Mouse (Mus musculus): ENCODE data around the gene Gnb1l.
"Not testable (repeated sequence)": the region's sequence is repeated elsewhere in the genome, so short reads cannot be mapped to it uniquely, and the experiment has no call there.

The Gnb1l gene

DNA sequence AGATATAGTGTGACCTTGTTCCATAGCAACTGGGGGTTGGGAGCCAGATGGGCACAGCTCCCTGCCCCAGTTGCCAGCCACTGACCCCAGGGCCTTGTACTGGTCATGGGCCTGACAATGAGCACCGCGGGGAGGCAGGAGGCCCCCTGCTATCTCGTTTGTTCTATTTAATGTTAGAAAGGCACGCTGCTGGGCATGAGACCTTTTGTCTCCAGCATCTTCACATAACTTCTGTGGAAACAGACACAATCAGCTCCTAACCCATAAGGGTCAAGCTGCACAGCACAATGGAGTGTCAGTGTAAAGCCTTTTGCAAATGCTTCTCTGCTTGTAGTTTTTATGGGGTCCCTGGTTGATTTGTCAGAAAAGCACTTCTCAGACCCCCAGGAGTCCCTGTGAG, 14.1 kb upstream of the Gnb1l start:
- DNase-seq, result no peak

DNA sequence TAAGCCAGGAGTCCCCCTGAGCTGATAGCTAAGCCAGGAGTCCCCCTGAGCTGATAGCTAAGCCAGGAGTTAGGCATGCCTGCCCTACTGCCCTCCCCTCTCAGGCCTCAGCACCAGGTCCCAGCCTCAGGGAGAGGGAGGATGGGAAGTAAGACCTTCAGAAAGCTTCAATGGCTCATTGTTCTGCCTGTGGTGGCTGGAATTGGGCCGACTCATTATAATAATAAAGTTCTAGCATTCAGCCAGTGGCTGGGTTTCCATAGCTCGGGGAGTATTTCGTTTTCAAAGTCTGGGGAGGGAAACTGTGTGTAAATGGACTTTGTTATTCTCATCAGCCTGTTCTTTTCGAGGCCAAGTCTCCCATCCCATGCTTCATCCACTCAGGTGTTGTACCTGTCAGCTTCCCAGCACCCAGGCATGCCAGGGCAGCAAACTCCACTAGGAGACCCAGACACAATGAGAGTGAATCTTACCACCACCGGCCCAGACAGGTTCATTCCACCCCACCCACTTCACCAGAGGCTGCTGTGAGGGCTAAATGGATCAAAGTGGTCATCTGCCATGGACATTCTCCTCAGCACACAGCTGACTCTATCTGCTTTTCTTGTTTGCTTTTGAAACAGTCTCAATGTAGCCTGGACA, 13.6 kb upstream of the Gnb1l start:
- DNase-seq, result no peak

DNA sequence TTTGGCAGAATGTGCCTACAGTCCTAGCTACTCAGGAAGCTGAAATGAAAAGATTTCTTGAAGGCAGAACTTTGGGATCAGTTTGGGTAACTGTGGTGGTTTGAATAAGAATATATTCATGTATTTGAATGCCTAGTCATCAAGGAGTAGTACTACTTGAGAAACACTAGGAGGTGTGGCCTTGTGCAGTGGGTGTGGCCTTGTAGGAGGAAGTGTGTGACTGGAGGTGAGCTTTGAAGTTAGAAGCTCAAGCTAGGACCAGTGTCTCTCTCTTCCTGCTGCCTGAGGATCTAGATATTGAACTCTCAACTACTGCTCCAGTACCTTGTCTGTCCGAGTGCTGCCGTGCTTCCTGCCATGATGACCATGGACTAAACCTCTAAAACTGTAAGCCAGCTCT, 12.4 kb upstream of the Gnb1l start:
- DNase-seq, result no peak

DNA sequence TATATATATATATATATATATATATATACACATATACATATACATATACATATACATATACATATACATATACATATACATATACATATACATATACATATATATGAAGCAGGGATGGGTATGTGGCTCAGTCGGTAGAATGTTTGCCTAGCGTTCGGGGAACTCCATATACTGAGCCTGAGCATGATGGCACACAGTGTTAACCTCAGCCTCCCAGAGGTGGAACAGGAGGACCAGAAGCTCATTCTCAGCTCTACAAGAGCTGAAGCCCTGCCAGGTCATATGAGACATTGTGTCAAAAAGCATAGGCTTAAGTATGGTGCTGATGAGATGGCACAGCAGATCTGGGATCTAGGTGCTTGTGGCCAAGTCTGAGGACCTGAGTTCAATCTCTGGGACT, 8.2 kb upstream of the Gnb1l start:
- no peak for DNase-seq

DNA sequence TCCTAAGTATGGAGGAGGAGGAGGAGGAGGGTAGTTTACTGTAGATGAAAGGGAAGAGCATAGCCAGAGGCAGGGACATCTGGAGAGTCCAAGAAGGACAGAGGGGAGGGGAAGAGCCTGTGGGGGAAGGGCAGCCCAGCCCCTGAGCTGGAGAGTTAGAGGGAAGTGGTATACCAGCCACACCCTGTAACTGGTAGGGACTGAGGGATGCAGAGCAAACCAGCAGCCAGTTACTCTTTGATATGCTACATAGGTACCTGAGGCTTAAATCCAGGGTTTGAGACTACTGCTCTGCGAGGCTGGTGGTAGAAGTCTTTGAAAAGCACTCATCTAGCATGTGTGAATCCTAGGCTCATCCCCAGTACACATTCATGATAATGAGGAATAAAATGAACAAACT, 7.6 kb upstream of the Gnb1l start:
- DNase-seq, result no peak

DNA sequence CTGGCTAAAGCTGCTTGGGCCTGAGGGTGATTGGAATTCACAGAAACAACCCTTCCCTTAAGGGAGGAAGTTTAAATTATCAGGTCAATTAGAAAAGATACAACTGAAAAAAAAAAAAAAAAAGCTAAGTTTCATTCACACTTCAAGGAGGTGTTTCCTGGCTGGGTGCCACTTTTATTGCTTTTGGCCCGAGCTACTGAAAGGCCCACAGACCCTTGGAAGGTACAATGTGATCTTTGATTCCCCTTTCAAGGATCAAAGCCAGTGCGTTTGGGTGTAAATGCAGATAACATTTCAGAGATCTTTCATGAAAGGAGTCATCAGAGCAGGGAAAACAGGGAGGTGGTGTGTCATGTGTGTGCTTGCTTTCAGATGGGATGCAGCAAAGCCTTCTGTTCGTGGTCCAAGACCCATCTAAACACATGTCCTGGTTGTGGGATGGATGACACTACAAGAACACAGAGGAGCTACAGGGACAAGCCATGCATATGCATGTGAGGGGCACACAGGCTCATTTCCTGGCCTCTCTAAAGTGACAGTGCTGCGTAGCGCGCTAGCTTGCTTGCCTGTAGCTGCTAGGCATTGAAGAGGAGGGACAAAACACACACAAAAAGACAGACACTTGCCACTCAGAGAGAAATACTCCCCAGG, 523 bp upstream of the Gnb1l start:
- no peak for DNase-seq

DNA sequence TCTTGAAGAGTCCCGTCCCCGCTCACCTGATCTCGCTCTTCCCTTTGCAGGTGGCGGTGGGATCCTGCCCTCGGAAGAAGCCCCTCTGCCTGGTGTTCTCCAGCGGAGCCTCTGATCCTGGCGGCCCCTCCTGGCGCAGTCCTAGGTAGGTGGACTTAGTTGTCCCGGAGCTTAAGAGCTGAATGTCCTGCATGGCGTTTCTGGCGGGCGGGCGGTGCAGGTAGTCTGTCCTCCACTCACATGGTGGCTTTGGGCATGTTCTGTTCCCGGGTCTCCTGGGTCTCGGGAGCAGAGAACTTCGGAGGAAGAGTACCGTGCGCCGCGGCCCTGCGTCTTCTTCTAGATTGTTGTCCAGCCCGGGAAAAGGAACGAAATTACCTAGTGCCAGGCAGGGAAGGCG, 483 bp downstream of the Gnb1l start:
- no peak for DNase-seq

DNA sequence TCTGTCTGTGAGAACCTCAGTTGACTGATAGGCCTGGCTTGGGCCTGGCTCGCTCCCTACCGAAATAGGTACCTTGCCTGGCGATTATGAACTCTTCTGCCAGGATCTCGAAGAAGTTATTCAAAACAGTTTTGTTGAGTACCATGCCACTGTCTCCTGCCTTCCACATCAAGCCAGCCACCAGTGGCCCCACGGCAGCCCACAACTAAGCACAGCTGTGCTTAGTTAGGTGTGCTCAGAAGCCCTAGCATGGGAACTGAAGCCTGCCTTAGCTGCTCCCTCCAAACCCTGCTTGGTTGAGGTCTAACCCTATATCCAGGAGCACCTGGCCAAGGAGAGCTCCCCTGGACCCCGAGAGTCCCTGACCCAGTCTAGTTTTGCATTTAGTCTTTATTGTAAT, 3.0 kb downstream of the Gnb1l start:
- DNase-seq, result no peak

DNA sequence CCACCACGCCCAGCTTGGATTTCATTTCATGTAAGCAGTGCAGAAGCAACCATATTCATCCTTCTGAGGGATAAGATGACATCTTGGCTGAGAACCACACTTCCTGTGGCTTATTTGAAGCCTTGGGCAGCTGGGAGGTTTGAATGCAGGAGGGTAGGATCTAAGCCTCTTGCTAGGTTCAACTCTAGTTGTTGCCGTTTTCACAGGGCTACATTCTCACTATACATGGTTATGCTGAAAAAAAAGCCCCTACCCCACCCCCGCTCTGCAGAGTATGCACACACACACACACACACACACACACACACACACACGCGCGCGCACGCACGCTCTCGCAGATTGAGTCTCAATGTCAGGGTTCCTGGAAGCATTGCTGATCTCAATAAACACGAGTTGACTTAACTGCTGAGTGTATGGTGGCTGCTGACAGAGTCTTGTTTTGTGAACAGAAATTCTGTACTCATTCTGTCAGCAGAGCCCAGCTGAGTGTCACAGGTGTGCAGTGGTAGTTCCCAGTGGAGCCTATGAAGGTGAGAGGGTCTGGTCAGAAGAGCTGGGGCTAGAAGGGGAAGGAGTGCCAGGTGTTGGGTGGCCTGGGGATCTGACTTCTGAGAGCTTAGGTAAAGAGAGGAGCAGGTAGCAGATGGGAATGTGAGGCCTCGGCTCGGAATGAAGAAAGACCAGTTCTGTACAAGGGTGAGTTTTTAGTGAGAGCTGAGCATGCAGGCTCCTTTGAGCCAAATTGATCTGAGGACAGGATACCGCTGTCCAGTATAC, 5.2 kb downstream of the Gnb1l start:
- DNase-seq, result no peak

DNA sequence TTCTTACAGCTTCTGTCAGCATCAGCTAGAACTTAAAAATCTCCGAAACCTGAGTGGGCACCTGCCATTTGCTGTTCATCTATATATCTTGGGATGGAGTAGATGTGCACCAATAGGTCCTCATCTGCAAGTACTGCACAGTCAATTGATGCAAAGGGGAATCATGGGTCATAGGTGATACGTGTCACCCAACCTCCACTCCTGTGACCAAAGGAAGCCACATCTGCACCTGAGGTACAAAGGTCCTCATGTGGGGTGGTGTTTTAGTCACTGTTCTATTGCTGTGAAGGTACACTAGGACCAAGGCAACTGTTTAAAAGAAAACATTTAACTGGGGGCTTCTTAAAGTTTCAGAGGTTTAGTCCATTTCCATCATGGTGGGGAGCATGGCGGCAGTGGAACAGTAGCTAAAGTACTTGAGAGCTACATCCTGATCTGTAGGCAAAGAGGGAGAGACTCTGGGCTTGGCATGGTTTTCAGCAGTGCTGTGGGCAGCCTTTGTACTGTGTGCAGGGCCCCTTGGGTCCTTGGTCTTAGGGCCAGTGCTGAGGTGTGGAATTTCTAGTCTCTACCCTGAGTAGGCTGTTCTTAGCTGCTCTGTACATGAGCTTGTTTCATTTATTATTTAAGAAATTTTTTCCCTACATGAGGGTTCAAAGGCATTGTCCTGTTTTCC, 8.1 kb downstream of the Gnb1l start:
- no peak for DNase-seq

DNA sequence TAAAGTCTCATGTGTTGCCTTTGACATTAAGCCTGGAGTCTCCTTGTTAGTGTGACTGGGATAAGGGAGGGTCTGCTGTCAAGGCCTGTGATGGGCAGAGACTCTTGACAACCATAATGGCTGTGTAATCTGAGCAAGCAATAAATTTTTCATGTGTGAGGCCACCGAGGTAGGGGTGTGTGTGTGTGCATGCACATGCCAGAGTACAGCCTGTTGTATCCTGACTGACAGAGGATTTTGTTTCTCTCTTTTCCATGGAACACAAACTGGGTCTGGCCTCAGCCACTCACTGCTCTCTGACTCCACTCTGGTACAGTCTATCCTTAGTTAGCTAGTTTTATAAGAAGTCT, 8.7 kb downstream of the Gnb1l start:
- no peak for DNase-seq

DNA sequence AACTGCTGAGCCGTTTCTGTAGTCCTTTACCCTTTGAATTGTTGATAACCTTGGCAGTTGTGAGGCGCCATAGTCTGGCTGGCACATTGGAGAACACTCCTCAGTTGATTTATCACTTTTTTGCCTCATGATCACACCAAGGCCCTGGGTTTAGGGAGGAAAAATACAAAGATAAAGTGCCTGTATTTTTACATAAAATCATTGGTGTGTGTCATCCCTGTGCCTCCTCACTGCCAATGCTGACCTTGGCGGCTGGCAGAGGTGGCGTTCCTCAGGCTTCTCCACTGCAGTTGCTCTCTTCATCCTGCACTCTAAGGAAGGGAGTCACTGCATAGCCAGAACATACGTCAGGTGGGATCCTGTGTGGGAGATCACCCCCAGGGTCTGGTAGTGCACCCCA, 13.2 kb downstream of the Gnb1l start:
- DNase-seq, result no peak

DNA sequence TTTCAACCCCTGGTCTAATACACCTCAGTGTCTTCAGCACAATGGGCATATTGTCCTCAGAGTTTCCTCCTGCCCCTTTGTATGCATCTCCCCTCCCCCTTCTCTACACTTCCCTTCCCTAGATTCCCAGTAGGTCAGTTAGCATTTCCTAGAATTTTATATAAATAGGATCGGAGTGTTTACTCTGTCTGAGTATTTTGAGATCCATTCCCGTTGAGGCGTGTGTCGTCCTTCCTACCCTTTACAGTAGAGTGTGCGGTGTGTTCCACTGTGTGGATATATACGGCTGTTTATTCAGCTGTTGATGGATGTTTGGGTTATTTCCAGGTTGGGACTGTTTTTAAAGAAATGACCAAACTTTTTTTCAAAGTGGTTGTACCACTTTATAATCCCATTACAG, 15.0 kb downstream of the Gnb1l start:
- DNase-seq, result no peak

DNA sequence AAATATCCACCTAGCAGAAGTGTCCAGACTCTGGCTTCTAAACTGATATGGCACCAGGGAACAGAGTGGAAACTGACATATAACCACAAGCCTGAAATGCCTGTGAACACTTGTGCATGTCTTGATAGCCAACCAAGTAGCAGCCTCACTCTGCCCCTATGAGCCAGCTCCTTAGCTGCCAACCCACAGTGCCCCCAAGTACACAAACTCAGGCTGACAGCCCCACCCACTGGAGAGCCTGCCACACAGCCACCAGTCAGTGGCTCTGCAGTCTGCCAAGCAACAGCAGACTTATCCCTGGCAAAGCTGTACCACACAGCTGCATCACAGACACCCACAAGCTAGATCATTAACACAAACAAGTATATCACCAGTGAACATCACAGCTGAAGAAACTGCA, 19.6 kb downstream of the Gnb1l start:
- DNase-seq, result no peak

DNA sequence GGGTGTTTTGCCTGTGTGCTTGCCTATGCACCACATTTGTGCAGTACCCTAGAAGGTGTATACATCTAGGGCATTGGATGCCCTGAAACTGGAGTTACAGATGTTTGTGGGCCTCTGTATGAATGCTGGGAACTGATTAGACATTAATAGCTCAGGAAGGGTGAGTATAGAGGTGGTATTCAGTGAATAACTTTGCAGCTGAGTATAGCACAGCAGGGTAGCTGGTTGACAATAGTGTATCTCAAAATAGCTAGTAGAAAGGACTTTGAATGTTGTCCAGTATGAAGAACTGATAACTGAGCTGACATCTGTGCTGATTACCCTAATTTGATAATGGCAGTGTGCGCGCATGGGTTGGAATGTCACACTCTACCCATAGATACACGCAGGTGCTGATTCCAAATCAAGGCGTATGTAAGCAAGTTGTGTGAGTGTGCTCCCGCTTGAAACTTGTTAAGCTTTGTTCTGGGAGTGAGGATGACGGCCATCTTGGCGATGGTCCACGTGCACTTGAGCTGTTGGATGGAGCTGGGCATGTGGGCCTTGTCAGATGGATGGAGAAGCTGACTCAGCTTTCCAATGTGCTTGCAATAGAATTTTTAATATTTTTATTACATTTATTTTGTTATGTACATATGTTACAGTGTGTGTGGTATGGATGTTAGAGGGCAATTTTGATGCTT, 25.2 kb downstream of the Gnb1l start:
- DNase-seq, result no peak

DNA sequence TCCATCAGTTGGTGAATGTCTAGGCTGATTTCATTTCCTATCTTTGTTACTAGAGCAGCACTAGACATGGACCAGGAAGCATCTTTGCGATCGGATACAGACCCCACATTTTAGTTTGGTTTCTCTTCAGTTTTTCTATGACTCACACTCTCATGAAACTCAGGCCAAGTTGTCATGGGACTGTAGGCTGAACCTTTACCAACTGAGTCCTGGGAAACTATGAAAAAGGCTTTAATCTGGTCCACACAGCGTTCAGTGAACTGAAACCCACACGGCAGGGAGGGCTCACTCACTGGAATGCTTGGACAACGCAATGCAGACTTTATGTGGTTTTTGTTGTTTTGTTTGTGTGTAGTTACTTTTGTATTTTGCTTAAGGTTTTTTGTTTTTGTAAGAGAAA, 30.1 kb downstream of the Gnb1l start:
- DNase-seq, result no peak

DNA sequence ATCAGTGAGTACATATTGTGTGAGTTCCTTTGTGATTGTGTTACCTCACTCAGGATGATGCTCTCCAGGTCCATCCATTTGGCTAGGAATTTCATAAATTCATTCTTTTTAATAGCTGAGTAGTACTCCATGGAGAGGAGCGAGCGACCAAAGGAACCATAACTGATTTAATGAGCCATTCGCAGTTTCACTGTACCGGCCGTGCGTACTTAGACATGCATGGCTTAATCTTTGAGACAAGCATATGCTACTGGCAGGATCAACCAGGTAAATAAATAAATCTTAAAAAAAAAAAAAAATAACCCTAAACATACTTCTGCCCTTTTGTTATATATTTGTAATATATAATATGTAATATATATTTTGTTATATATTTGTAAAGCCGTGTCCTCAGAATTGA, 34.5 kb downstream of the Gnb1l start:
- DNase-seq, result not testable (repeated sequence)

DNA sequence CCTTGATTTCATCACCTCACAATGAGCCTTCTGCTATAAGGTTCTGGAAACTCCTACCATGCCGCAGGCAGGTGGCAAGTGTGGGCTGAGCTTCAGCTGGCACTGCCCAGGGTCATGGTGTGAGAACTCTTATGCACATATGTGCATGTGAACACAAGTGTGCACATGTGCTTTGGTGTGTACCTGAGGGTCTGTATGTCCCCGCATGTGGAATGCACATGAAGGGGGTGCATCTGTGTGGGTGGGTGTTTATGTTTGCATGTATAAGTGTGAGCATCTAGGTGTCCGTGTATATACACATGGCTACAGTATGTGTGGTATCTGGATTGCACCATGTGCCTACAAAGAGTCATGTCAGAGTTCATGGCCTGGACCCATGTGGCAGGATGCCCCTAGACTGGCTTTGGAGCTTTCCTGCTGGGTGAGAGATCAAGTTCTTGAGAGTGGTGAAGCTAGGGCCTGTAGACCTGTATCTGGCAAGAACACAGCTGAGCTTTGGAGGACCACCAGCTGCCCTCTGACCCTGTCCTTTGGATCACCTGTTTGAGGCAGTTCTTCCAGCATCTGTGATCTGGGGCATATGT, 39.0 kb downstream of the Gnb1l start:
- no peak for DNase-seq

DNA sequence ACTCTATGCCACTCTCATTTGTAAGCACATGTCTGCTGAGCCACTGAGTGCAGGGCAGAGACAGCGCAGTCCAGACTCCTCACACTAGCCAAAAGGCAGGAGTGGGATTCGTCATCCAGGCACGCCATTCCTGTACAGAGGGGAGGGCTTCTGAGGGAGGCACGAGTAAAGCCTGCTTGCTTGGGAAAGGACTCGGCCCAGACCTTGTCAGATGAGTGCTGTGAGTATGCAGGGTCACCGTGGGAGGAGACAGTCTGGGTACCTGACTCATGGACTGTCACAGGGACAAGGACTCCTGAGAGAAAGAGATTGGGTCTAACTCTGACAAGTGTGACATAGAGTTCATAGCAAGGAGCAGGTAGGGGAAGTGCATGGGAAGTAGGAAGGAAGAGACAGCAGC, 40.8 kb downstream of the Gnb1l start:
- DNase-seq, result no peak

DNA sequence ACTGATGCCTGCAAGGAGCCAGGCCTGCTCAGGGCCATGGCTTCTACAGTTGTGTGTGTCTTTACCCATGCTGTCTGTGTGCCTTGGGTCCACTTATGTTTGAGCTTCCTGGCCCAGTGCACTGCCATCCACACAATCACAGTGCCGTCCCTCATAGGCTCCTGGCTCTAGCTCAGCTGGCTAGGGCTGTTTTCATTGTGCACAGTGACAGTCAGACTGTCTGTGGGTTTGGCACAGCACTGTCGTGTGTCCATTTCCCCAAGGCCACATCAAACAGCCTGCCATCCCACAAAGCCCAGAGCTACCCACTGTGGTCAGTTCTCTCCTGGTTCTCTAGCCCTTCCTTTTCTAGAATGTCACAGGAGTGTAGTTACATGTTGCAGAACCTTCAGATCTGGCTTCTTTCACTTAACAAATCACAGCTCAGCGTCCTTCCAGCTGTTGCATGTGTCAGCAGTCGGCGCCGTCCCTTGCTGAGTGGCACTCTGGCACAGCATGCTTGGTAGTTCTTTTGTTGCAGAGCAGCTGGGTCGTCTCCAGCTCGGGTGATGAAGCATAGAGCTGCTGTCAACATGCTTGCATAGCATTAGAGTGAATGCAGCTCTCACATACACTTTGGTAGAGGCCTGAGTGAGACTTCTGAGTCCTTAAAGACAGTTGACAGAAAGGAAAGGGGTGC, 44.8 kb downstream of the Gnb1l start:
- no peak for DNase-seq

DNA sequence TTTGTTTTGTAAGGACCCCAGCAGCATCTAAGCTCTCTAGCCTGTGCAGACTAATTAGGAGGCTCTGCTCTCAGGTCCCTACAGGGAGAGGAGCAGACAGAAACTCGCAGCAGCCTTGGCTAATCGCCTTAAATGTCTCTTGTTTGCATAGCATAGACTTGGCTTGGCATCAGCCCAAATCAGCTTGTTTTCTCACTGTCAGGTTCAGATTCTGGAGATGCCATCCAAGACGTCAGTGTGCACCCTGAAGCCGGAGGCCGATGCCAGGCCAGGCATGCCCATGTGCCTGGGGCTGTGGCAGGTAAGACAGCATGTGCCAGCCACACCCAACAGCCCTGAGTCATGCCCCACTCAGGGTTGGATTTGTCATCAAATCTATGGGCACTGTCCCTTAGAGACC, 49.4 kb downstream of the Gnb1l start:
- DNase-seq, result no peak

DNA sequence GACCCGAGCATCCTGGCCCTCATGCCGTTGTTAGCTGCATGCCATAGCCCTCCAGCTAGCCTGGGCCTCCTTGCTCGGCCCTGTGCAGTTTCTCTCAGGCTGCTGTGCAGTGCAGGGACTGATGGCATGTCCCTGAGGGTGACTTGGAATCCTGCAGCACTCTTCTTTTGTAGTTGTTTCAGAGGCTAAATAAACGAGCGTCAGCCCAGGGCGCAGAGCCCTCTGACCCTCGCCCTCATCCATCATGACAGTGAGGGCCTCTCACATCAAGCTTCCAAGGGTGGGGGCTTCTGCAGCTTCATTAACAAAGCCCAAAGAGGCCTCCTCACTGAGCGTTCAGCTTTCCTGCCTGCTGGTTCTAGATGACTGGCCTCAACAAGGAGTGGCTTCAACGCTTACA, 53.1 kb downstream of the Gnb1l start:
- DNase-seq, result no peak

All from kidney, adult 18-20 months (tissue).